Mouse (Mus musculus): ENCODE measurements around the gene Tenm4. TPM values are rescaled to one million over a fixed set of nuclear protein-coding genes. Genes with fewer than 3 reads are reported as not detected.

The Tenm4 gene
- polyA plus RNA-seq, 1 experiment from 2014 or later, result 16.8 TPM

DNA sequence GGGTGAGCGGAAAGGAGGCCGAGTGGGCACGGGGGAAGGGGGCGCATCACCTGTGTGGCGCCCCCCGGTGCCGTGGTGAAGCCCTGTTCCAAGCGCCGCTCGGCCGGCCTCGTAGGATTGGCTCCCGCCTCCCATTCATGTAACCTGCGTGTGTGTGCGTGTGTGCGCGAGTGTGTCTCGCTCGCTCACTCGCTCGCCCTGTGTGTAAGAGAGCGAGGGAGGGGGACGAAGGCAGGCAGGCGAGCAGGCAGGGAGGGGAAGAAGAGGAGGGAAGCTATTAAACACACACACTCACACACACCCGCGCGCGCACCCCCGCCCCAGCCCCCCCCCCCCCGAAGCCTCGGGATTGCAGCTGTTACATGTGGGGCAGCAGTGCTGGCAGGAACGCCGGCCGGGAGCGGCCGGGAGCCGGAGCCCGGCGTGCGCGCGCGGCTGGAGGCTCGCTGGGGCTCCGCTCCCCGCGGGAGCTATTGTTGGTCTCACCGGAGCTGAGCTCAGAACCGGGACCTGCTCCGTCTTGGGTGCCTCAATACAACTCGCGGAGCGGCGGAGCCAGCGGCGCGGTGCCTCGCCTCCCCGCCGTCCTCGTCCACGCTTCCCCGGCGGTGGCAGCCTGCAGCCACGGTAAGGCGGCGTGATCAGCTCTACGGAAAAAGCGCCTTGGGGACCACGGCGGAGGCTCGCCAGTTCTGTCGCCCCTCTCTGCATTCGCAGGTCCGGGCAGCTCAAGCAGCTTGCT, 38.9 kb downstream of the Tenm4 start:
- Histone ChIP-seq H3K4me3 (peak overlapping the region; percentile 75), H3K36me3 (no peaks in the 10 kb centered on the region), H3K9me3 (no peaks in the 10 kb centered on the region), H3K27me3 (ENCODE audit: insufficient read depth, poor library complexity, severe bottlenecking) (peaks cover 69% of the 10 kb centered on the region), H3K4me1 (peaks cover 43% of the 10 kb centered on the region), H3K27ac (peak overlapping the region; percentile 83)
- WGBS, result 1% methylated on average over 69 of the region's 75 CpGs
- no peak for DNase-seq (ENCODE audit: low spot score)

- Histone ChIP-seq H3K36me3 (no peaks in the 10 kb centered on the region), H3K27me3 (ENCODE audit: insufficient read depth, poor library complexity, severe bottlenecking) (peaks cover 74% of the 10 kb centered on the region), H3K9me3 (no peaks in the 10 kb centered on the region), H3K4me3 (peak overlapping the region; percentile 75), H3K4me1 (peaks cover 37% of the 10 kb centered on the region), H3K27ac (peak overlapping the region; percentile 83)
- peak; percentile 82 for DNase-seq (ENCODE audit: low spot score)
- under 1% methylated on average over 61 of the region's 62 CpGs for WGBS
Observed at GRCm38 (mm10) chr7:96210525-96211369, 39.7 kb downstream of the Tenm4 start.

GRCm38 (mm10) chr7:96211618-96212021, 40.6 kb downstream of the Tenm4 start:
- whole genome bisulfite sequencing, result under 1% methylated on average over 17 of the region's 17 CpGs
- H3K9me3 ChIP-seq, result no peaks in the 10 kb centered on the region
- H3K27me3 ChIP-seq (ENCODE audit: insufficient read depth, poor library complexity, severe bottlenecking), result peaks cover 75% of the 10 kb centered on the region
- peaks cover 37% of the 10 kb centered on the region for H3K4me1 ChIP-seq
- DNase-seq (ENCODE audit: low spot score), result no peak
- H3K27ac ChIP-seq, result 0 out of 2 replicates have a peak overlapping the region, but pooled peaks have one; percentile 83
- H3K36me3 ChIP-seq, result no peaks in the 10 kb centered on the region
- peak overlapping the region; percentile 75 for H3K4me3 ChIP-seq

DNA sequence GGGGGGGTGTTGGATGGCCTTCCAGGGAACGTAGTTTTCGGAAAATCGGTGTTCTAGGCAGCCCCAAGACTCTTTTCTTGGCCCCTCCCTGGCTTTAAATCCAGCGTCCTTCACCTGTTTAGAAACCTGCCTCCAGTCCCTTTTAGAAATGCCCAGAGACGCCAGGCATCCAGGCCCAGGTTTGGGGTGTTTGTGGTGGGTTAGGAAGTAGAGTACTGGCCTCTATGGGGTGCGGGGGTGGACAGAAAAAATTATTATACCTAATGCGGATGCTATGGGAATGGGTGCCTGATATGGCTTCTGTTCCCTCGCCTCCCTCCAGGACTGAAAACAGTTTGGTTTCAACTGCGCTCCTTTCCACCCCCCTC, 41.2 kb downstream of the Tenm4 start:
- Histone ChIP-seq H3K4me1 (peaks cover 37% of the 10 kb centered on the region), H3K27ac (peak overlapping the region; percentile 83; the same call in 1 of the 2 replicates), H3K36me3 (no peaks in the 10 kb centered on the region), H3K9me3 (no peaks in the 10 kb centered on the region), H3K4me3 (peak overlapping the region; percentile 75), H3K27me3 (ENCODE audit: insufficient read depth, poor library complexity, severe bottlenecking) (peaks cover 70% of the 10 kb centered on the region)
- DNase-seq (ENCODE audit: low spot score), result no peak
- under 1% methylated on average over 9 of the region's 9 CpGs for WGBS

DNA sequence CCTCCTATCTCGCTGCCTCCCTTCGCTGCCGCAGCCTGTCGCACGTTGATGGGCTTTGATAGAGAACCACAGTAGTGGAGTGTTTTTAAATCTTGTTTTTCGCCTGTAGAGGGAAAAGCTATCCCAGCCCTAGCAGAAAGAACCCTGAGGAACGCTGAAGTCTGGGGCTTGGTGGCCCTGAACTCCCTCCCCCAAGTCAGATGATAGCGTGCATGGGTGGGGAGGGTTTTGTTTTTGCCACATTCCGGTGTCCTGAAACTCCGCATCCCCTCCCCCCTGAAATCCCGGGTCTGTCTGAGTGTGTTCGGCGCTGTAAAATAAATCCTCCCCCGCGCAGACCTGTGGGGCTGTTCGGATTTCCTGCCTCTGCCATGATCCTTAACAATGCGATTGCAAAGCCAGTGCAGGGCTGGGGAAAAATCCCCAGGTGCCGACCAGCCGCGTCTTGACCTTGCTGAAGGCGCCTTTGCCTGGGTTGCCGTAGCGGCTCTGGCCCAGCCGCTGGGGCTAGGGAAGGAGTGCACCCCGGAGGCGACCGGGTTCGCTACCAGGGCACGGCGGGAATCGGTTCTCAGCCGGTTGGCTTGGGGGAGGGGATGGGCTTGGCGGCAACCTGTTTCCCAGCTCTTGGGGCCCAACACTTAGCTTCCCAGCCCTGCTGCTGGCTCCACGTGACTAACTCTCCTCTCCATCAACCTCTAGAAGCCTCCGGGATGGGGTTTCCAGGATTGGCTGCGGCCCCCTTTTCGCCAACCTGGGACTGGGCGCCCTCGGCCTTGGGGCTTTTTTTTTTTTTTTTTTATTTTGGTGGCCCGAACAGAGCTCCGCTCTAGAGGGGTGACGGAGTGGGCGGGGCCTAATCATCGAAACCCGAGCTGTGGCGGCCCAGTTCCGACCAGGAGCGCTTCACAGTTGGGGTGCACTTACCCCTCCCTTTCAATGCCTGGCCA, 41.8 kb downstream of the Tenm4 start:
- peak overlapping the region; percentile 83 for H3K27ac ChIP-seq
- H3K36me3 ChIP-seq, result no peaks in the 10 kb centered on the region
- H3K4me3 ChIP-seq, result peak overlapping the region; percentile 75
- H3K4me1 ChIP-seq, result peaks cover 37% of the 10 kb centered on the region
- DNase-seq (ENCODE audit: low spot score), result no peak
- peaks cover 63% of the 10 kb centered on the region for H3K27me3 ChIP-seq (ENCODE audit: insufficient read depth, poor library complexity, severe bottlenecking)
- under 1% methylated on average over 48 of the region's 48 CpGs for WGBS
- no peaks in the 10 kb centered on the region for H3K9me3 ChIP-seq

DNA sequence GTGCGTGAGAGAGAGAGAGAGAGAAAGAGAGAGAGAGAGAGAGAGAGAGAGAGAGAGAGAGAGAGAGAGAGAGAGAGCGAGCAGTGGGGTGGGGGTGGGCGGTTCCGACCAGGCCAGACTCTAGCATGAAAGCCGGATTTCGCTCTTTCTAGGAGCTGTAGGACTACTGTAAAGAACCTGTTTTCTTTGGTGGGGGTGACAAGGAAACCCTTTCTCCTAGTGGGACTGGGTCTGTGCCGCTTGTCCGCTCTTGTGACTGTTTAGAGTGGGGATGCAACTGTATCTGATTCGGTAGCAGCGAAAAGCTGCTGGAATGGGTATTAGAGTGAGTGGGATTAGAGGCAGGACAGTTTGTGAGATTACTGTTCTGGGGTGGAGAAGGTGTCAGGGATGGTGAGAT, 42.7 kb downstream of the Tenm4 start:
- Histone ChIP-seq H3K4me1 (peaks cover 37% of the 10 kb centered on the region), H3K36me3 (no peaks in the 10 kb centered on the region), H3K27ac (0 out of 2 replicates have a peak overlapping the region, but pooled peaks have one; percentile 83), H3K27me3 (ENCODE audit: insufficient read depth, poor library complexity, severe bottlenecking) (peaks cover 55% of the 10 kb centered on the region), H3K4me3 (peak overlapping the region; percentile 75), H3K9me3 (no peaks in the 10 kb centered on the region)
- DNase-seq (ENCODE audit: low spot score), result no peak
- 7% methylated on average over 9 of the region's 10 CpGs for WGBS

GRCm38 (mm10) chr7:96214876-96215275, 43.8 kb downstream of the Tenm4 start:
- Histone ChIP-seq H3K36me3 (no peaks in the 10 kb centered on the region), H3K27ac (no peak overlapping the region), H3K27me3 (ENCODE audit: insufficient read depth, poor library complexity, severe bottlenecking) (peaks cover 43% of the 10 kb centered on the region), H3K9me3 (no peaks in the 10 kb centered on the region), H3K4me1 (peaks cover 30% of the 10 kb centered on the region), H3K4me3 (no peak overlapping the region)
- no peak for DNase-seq (ENCODE audit: low spot score)
- 58% methylated on average over 2 of the region's 2 CpGs for WGBS

DNA sequence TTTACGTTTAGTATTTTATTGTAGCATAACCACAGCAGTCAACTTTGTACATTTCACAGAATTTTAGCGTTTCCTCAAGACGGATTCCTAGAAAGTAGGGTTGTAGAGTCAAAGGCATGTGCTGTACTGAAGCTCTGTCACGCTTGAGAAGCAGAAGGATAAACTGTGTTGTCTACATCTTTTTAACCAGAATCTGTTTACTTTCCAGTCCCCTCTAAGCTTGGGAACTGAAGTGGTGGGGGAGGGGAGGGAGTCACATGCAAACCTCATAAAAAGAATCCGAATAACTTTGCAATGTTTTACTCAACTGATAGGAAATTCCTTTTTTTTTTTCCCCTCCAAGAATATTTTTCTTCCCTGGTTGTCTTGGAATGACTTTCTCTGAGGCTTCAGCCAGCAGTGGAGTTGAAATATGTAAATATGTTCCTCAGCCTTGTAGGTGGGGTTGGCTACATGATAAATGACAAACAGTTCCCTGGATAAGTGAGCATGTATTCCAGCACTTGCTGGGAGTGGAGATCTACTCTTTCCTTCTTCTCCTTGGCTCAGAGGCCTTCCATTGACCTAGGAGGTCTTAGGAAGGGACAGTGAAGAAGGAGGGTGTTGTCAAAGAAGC, 45.0 kb downstream of the Tenm4 start:
- peaks cover 37% of the 10 kb centered on the region for H3K27me3 ChIP-seq (ENCODE audit: insufficient read depth, poor library complexity, severe bottlenecking)
- no peaks in the 10 kb centered on the region for H3K9me3 ChIP-seq
- H3K4me3 ChIP-seq, result no peak overlapping the region
- H3K36me3 ChIP-seq, result no peaks in the 10 kb centered on the region
- peaks cover 19% of the 10 kb centered on the region for H3K4me1 ChIP-seq
- no peak for DNase-seq (ENCODE audit: low spot score)
- H3K27ac ChIP-seq, result no peak overlapping the region
- WGBS, result 73% methylated on average over 5 of the region's 5 CpGs

- Histone ChIP-seq H3K4me1 (no peaks in the 10 kb centered on the region), H3K27ac (no peak overlapping the region), H3K36me3 (no peaks in the 10 kb centered on the region), H3K27me3 (ENCODE audit: insufficient read depth, poor library complexity, severe bottlenecking) (peaks cover 14% of the 10 kb centered on the region), H3K9me3 (no peaks in the 10 kb centered on the region), H3K4me3 (no peak overlapping the region)
- WGBS, result 55% methylated on average over 2 of the region's 2 CpGs
- DNase-seq (ENCODE audit: low spot score), result no peak
Observed at GRCm38 (mm10) chr7:96219386-96219785, 48.3 kb downstream of the Tenm4 start.

GRCm38 (mm10) chr7:96220647-96221046, 49.6 kb downstream of the Tenm4 start:
- 78% methylated on average over 5 of the region's 5 CpGs for WGBS

DNA sequence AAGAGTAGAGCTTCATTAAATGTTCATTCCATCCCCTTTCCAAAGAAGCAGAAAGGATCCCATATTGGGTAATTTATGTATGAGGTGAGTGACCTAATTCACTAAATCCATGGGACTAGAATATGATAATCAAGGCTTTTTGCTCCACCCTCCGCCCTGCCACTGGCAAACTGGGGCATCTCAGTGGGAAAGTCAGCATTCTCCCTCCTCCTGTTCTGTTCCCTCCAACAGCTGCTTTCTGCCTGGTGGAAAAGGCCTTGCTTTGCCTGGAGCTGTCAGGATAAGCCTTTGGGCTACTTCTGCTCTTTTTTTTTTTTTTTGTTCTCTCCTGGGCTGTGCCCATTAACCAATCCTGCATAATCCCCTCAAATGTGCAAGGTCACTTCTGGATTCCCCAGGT, 51.5 kb downstream of the Tenm4 start:
- WGBS, result 86% methylated on average over 1 of the region's 1 CpGs
- H3K4me1 ChIP-seq, result no peaks in the 10 kb centered on the region

More at GRCm38 (mm10) chr7:96220647-96221046, 49.6 kb downstream of the Tenm4 start:
- no peak for DNase-seq (ENCODE audit: low spot score)
- Histone ChIP-seq H3K9me3 (no peaks in the 10 kb centered on the region), H3K4me3 (no peak overlapping the region), H3K27ac (no peak overlapping the region), H3K4me1 (no peaks in the 10 kb centered on the region), H3K27me3 (ENCODE audit: insufficient read depth, poor library complexity, severe bottlenecking) (peaks cover 2% of the 10 kb centered on the region; the same call in 1 of the 2 replicates), H3K36me3 (no peaks in the 10 kb centered on the region)

More for the DNA sequence above, 51.5 kb downstream of the Tenm4 start:
- DNase-seq (ENCODE audit: low spot score), result no peak
- H3K27me3 ChIP-seq (ENCODE audit: insufficient read depth, poor library complexity, severe bottlenecking), result no peaks in the 10 kb centered on the region
- no peaks in the 10 kb centered on the region for H3K36me3 ChIP-seq
- H3K27ac ChIP-seq, result no peak overlapping the region
- H3K4me3 ChIP-seq, result no peak overlapping the region
- no peaks in the 10 kb centered on the region for H3K9me3 ChIP-seq

All from heart, embryonic 10.5 days (tissue).